Mouse (Mus musculus): ENCODE measurements around the gene Trim13.

Gene Trim13

DNA sequence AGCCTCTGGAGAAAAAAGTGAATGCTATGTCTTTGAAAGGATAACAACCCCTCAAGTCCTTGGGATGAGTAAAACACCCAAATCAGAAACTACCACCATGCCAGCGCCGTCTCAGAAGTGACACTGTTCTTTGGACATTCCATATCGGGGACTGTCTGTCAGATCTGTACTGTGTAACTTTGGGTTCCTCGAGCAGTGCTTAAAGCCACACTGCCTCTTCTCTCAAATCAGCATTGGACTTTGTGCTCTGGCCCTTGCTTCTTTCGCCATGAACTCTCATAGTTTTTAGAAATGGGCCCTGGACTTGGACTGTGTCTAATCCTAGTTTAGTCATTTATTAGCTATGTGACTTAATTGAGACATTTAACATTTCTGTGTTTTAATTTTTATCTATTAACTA lies 13.7 kb downstream of the Trim13 start:
- no peak for DNase-seq (ENCODE audit: extremely low read depth, low read depth, low spot score)

DNA sequence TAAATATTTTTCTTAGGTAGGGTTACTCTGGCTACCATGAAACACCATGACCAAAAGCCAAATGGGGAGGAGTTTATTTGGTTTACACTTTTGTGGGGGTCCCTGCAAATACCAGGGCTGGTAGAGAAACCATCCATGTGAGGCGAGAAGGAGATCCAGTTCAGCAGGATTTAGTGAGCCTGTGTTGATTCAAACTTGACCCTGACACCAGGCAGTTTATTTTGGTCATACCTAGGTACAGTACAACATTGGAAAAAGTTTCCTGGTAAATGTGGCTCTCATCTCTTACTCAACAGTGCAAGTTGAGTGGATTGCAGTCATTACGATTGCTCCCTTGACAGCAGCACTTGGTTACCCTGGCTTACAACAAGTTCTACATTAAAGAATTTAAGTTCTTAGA lies 15.3 kb downstream of the Trim13 start:
- no peak for DNase-seq (ENCODE audit: extremely low read depth, low read depth, low spot score)

DNA sequence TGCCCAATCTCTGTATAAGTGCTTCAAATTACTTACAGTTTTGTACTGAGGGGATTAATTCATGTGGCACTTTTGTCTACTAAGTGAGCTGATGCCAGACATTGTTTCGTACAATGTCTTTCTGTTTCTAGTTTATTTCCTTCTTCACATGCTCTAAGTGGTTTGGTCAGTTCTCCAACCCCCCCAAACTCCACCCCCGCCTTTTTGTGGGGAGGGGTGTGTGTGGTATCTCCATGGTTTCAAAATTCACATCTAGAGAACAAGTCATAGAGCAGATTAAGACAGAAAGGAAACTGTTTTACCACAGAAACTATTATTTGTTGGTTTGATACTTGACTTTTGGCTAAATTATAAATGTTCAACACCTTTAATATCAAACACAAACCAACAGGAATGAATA lies 22.3 kb downstream of the Trim13 start:
- DNase-seq (ENCODE audit: extremely low read depth, low read depth, low spot score) = no peak

DNA sequence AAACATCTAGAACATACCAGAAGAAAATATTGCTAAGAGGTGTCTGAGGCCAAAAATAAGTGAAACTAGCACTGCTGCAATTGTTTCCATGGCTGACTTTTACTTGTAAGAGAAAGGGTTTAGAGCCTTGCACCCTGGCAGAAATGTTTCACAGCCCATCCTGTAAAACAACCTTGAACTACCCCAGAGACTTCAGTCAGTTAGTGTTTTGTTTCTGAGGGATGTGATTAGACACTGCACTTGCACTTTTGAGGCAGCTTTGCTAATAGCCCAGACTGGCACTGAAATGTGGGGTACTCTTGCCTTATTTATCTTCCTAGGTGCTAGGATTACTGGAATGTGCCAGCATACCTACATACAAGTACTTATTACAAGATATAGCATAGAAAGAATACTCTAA lies 37.9 kb downstream of the Trim13 start:
- no peak for DNase-seq (ENCODE audit: extremely low read depth, low read depth, low spot score)

DNA sequence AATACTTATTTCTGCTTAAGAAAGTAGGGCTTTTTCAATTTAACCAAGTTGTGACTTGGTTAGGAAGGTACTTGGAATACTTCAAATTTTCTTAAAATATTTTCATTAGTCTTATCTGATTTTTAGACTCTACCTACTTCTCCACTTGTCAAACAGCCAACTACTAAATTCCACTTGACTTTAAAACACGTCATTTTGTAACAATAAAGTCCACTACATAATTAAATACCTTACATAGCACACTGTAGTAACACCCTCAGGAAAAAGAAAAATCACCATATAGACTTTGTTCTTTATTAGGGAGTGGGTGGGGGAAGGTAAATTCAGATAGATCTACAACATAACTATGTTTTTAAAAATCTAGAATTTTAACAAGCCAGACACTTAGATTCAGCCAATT lies 44.6 kb downstream of the Trim13 start:
- no peak for DNase-seq (ENCODE audit: extremely low read depth, low read depth, low spot score)

DNA sequence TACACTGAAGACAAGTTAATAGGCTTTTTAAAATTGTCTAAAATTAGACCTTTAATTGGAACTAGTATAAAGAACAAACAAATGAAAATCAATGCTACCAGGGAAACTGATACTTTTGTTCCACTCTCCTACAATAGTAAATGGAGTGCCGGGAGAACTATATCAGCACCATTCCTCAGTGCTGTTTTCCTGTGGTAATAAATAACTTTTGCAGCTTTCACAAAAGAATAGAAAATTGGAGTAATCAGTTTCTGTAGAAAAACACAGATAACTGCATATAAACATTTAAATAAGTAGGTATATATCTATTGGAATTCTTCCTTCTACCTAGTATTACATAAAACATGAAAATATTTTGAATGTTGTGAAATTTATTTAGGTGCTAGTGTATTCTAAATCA lies 47.5 kb downstream of the Trim13 start:
- no peak for DNase-seq (ENCODE audit: extremely low read depth, low read depth, low spot score)

DNA sequence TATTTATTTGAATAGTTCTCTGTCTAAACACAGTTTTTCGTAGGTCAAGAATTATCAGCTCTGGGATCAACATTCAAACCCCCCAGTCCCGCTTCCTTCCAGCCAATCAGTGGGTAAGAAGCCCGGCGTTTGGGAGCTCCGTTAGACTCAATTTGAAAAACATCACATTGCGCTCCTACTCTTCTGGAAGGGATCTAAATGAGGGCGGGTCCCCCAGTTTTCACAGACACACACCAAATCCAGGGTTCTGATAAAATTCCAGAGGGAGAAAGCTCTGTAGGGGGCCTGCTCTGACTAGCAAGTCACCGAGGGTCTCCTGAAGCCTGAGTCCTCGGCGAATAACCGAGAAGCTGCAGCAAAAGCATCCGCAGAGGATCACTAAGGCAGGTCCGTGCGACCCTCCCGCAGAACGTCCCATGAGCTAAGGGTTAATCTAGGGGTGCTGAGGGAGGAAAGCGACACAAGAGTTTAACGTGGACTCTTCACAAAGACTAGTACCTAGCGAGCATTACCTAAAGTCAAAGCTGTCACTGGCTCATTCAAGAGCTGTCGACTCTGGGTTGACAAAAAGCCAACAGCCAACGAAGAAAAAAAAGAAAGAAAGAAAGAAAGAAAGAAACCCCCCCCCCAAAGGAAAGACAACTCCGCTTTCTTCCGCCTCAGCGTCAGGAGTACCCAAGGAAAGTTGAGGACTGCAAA lies 49.3 kb downstream of the Trim13 start:
- DNase-seq (ENCODE audit: extremely low read depth, low read depth, low spot score) = no peak

DNA sequence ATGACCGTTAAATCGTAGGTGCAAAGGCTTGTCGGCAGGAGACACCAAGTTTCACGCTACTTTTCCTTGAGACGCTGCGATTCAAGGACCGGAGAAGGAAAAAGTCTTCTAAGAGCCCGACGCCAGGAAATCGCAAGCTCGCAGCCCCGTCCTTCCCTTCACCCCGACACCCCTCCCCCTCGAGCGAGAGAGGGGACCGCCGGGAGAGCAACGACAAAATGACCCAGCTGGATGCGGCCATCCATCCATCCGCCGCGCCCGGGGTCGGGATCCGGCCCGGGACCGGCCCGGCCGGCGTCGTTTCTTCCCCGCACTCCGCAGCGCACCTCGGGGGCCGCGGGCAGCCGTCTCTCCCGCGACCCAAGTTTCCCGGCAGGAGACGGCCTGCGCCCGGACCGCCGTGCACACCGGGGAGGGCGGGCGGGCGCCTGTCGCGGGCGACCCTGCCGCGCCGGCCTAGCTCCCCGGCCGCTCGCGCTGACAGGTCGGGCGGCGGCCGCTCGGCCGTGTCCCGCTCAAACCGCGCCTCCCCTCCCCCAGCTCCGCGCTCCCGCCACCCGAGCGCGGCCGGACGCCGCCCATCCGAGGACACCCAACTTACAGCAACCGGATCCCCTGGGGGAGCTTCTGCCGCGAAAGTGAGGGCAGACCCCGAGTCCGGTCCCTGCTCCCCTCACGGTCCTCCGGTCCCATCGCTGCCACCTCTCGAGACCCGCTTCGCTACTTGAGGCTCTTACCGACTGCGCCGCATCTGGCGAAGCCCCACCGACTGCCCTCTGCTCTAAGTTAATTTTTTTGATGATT lies 50.0 kb downstream of the Trim13 start:
- DNase-seq (ENCODE audit: extremely low read depth, low read depth, low spot score) = no peak

DNA sequence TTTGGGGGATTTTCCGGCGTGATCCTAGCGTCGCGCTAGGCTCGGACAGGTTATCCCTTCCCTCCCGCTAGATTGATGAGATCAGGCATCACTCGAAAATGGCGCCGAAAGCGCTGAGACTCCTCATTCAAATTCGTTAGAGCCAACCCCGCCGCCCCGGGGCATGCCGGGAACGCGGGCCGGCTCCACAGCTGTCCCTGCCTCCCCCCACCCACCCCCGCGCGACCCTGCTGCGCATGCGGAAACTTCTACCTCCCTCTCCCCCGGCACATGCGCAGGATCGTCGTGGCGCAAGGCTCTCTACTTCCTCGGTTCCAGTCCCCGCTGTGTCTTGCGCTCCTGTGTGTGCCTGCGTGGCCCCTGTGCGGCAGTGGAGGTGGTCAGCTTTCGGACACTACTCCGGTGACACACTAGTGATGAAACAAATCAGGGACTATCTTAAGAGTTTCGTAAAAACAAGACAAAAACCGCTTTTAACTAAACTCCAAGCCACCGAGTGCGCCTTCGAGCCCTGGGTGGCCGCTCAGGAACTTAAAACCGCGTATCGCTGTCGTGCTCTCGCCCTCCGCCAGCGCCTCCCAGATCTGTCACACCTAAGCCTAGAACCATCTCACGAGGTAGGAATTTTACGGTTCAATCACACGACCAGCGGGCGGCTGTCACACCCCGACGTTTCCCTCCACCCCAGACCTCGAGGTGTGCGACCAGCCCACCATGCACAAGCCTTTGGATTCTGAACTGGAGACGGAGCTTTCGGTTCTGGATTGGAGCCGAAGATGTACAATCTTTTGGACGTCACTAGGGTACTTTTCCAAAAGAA lies 50.8 kb downstream of the Trim13 start:
- DNase-seq (ENCODE audit: extremely low read depth, low read depth, low spot score) = peak; percentile 47

DNA sequence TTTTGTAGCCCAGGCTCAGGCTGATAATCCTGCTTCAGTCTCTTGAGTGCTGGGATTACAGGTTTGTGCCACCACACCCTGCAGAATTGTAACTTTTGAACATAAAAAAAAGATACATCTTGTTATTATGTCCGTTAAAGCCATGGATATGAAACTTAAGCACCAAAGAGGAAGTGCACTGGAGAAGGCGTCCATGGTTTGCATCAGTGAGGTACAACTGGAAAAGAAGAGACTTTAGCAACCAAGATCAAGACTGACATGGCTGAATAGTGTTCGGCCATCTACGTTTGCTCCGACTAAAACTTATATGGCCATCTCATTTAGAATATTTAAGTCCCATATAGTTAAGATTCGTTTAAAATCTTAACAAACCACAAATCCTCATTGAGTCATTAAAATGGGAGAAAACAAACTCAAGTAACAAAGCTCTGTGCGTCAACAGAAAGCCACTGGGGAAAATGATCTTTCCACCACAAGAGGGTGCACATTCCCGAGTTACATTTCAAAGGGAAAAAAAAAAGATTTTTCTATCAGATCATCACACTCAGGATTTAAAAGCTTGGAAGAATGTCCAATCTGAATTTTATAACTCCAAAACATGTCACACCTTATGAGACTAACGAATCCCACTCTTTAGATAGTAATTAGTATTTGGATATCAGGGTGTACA lies 52.4 kb downstream of the Trim13 start:
- DNase-seq (ENCODE audit: extremely low read depth, low read depth, low spot score) = no peak

Measured in fat pad, adult 2 months (tissue).